Mouse (Mus musculus) left cerebral cortex, postnatal 36 days (tissue): ENCODE results near the gene Ush1c. TPM values are rescaled to one million over a fixed set of nuclear protein-coding genes. Genes with fewer than 3 reads are reported as not detected.
A peak's percentile ranks its signal among the peaks of the same experiment; 100 is the strongest.
"Not testable (repeated sequence)": the region's sequence is repeated elsewhere in the genome, so short reads cannot be mapped to it uniquely, and the experiment has no call there.

Experiments used
- DNase-seq, 2 experiments: peaks; one replicate each; pipeline ENCODE4 v3.0.0; 2021 to 2022; ENCODE audit warnings: low spot score in 2 of 2, mixed read lengths in 1 of 2
- intact Hi-C: fragments of 180-260 bp; cut with DNase I; formaldehyde crosslinking; loops from one replicate; pipeline ENCODE4 v1.15.1; 2025
- total RNA-seq, 2 experiments: library from RNA; stranded (reverse); gene quantifications; 2 replicates each; pipeline ENCODE4 v1.2.3; 2021

The Ush1c gene
- total RNA-seq, 2 experiments from 2014 or later, result 0.11 to 0.35 TPM

GRCm38 (mm10) chr7:46216481-46216880 is 21.8 kb downstream of the Ush1c start:
- intact Hi-C loops, result no loop called here
- DNase-seq, result no peak

GRCm38 (mm10) chr7:46210276-46210675 is 28.0 kb downstream of the Ush1c start:
- no peak for DNase-seq
- intact Hi-C loops, result no loop called here

GRCm38 (mm10) chr7:46208131-46208530 is 30.2 kb downstream of the Ush1c start:
- intact Hi-C loops, result no loop called here
- no peak for DNase-seq

GRCm38 (mm10) chr7:46204775-46205174 is 33.5 kb downstream of the Ush1c start:
- DNase-seq, result no peak
- intact Hi-C loops, result loop anchor here (1.0 kb wide), 1 partner anchor 108 kb away; no protein-coding TSS in a partner anchor

- intact Hi-C loops, result loop anchor here (1.0 kb wide), 1 partner anchor 108 kb away; no protein-coding TSS in a partner anchor
- DNase-seq, result peak; percentile 29 to 41
Measured at GRCm38 (mm10) chr7:46204046-46204471, 34.2 kb downstream of the Ush1c start.

GRCm38 (mm10) chr7:46201649-46202048 is 36.7 kb downstream of the Ush1c start:
- intact Hi-C loops, result no loop called here
- no peak for DNase-seq

- intact Hi-C loops, result no loop called here
Measured at GRCm38 (mm10) chr7:46200021-46200420, 38.3 kb downstream of the Ush1c start.

GRCm38 (mm10) chr7:46195356-46195755 is 42.9 kb downstream of the Ush1c start:
- intact Hi-C loops, result no loop called here
- DNase-seq, result no peak

More at GRCm38 (mm10) chr7:46200021-46200420, 38.3 kb downstream of the Ush1c start:
- no peak for DNase-seq

- DNase-seq, result no peak
- intact Hi-C loops, result no loop called here
Measured at GRCm38 (mm10) chr7:46184232-46184631, 54.1 kb downstream of the Ush1c start.

GRCm38 (mm10) chr7:46181590-46181989 is 56.7 kb downstream of the Ush1c start:
- intact Hi-C loops, result loop anchor here (2.0 kb wide), 1 partner anchor 85 kb away; no protein-coding TSS in a partner anchor
- DNase-seq, result peak; percentile 51 to 57

GRCm38 (mm10) chr7:46179431-46180275 is 58.6 kb downstream of the Ush1c start, which contains the start of gene Abcc8:
Gene Abcc8, minus strand, starts transcription at chr7:46180033.
- intact Hi-C loops, result loop anchor here (2.0 kb wide), 1 partner anchor 83 kb away; no protein-coding TSS in a partner anchor

GRCm38 (mm10) chr7:46168980-46169379 is 69.3 kb downstream of the Ush1c start:
- intact Hi-C loops, DNase-seq: not testable (repeated sequence)

More at GRCm38 (mm10) chr7:46179431-46180275, 58.6 kb downstream of the Ush1c start, which contains the start of gene Abcc8:
- DNase-seq, result peak; percentile 41 to 66

- intact Hi-C loops, result no loop called here
- no peak for DNase-seq
Measured at GRCm38 (mm10) chr7:46168402-46168801, 69.9 kb downstream of the Ush1c start.

- intact Hi-C loops, result no loop called here
- DNase-seq, result no peak
Measured at GRCm38 (mm10) chr7:46167901-46168300, 70.4 kb downstream of the Ush1c start.

- DNase-seq, result no peak
- intact Hi-C loops, result no loop called here
Measured at GRCm38 (mm10) chr7:46165876-46166275, 72.4 kb downstream of the Ush1c start.

- intact Hi-C loops, result no loop called here
- no peak for DNase-seq
Measured at GRCm38 (mm10) chr7:46162731-46163130, 75.6 kb downstream of the Ush1c start.

GRCm38 (mm10) chr7:46162132-46162727 is 76.1 kb downstream of the Ush1c start:
- intact Hi-C loops, result no loop called here
- no peak for DNase-seq

GRCm38 (mm10) chr7:46161615-46162014 is 76.7 kb downstream of the Ush1c start:
- intact Hi-C loops, result no loop called here
- no peak for DNase-seq

- no peak for DNase-seq
- intact Hi-C loops, result no loop called here
Measured at GRCm38 (mm10) chr7:46157746-46158145, 80.6 kb downstream of the Ush1c start.
